Mouse (Mus musculus) thymus, adult 2 months (tissue): ENCODE results near the gene Txndc16. TPM values are rescaled to one million over a fixed set of nuclear protein-coding genes. Genes with fewer than 3 reads are reported as not detected.

Experiments used
- DNase-seq: peaks from one replicate; pipeline ENCODE4 v3.0.0; 2021
- H3K27ac ChIP-seq: fragments of 200-500 bp; 2 replicates; pipeline ENCODE4 v1.5.1; 2012; ENCODE audit warnings: low read length, control low read depth; ENCODE audit not compliant: control insufficient read depth, insufficient read depth
- H3K27me3 ChIP-seq: fragments of 200-500 bp; 2 replicates; pipeline ENCODE4 v1.6.1; 2012; ENCODE audit warnings: mild to moderate bottlenecking, low read length, moderate library complexity, mixed read lengths; ENCODE audit not compliant: control insufficient read depth, insufficient read depth
- H3K36me3 ChIP-seq: fragments of 200-500 bp; 2 replicates; pipeline ENCODE4 v1.6.1; 2012; ENCODE audit warnings: mild to moderate bottlenecking, low read length, moderate library complexity; ENCODE audit not compliant: control insufficient read depth, insufficient read depth
- H3K4me1 ChIP-seq: fragments of 200-500 bp; replicated peaks from 2 replicates; pipeline ENCODE4 v1.6.1; 2012; ENCODE audit warnings: low read length; ENCODE audit not compliant: control insufficient read depth, insufficient read depth
- H3K4me3 ChIP-seq: fragments of 200-500 bp; 2 replicates; pipeline ENCODE4 v1.5.1; 2012; ENCODE audit warnings: mild to moderate bottlenecking, low read length, control low read depth, moderate library complexity; ENCODE audit not compliant: control insufficient read depth, insufficient read depth
- CTCF ChIP-seq: fragments of 200-500 bp; IDR thresholded peaks from 2 replicates; pipeline ENCODE4 v1.5.1; 2012; ENCODE audit warnings: mild to moderate bottlenecking, control low read depth, low read length, moderate library complexity, borderline replicate concordance; ENCODE audit not compliant: control insufficient read depth, poor library complexity, insufficient read depth; ENCODE audit errors: extremely low read depth
- POLR2A ChIP-seq: fragments of 200-500 bp; IDR thresholded peaks from 2 replicates; pipeline ENCODE4 v1.6.1; 2012; ENCODE audit warnings: mild to moderate bottlenecking, low read length, control low read depth, moderate library complexity; ENCODE audit not compliant: control insufficient read depth, poor library complexity, insufficient read depth; ENCODE audit errors: extremely low read depth
- WGBS: fragments of 180-500 bp; shearing (Covaris S2); methylation state at CpG from one replicate; pipeline ENCODE4 v1.1.7; 2018; 5-methylcytosine and 5-hydroxymethylcytosine counted together
- polyA plus RNA-seq: library from polyadenylated mRNA; depleted of rRNA; stranded (reverse); fragments of >200 nt; gene quantifications from 2 replicates; pipeline ENCODE4 v1.2.3, GENCODE M21; 2012

Txndc16 gene
- polyA plus RNA-seq, 1 experiment, result 10.8 TPM

DNA sequence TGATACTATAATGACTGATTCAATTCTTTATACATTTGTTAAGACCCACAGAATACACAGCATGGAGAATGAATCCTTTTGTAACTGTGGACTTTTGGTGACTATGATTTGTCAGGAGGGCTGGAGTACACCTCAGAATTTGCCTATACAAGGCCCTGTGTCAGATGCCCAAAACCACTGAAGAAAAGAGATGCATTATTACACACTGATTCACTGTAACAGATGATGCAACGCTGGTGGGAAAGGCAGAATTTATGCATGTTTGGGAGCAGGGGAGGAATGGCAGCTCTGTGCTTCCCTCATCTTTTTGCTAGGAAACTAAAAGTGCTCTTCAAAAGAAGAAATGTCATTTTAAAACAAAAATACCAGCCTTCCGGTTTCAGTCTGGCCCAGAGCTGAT, 29.1 kb downstream of the Txndc16 start:
- H3K4me3 ChIP-seq, result no peak overlapping the region
- H3K27ac ChIP-seq, result no peak overlapping the region
- no peaks in the 10 kb centered on the region for H3K27me3 ChIP-seq
- 93% methylated on average over 2 of the region's 2 CpGs for WGBS
- H3K4me1 ChIP-seq, result no peaks in the 10 kb centered on the region
- TF ChIP-seq CTCF, result no peak
- H3K36me3 ChIP-seq, result no peaks in the 10 kb centered on the region; the same call in 1 of the 2 replicates
- DNase-seq, result no peak

DNA sequence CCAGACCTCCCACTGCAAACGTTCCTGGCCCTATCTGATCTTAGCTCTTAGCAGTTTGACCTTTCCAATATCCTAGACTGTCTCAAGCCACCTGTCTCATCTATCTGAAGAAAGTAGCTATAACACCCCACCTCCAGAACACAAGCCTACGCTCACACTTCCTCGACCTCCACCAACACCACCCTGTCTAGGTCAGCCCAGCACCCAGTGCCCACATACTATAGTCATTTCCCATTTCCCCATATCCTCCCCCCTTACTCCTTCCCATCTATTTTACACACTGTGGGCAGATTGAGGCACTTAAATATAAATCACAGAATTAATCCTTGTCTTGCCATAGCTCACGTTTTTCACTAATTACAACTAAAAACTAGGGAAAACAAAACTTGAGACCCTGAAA, 38.5 kb downstream of the Txndc16 start:
- peaks cover 4% of the 10 kb centered on the region; the same call in 1 of the 2 replicates for H3K36me3 ChIP-seq
- H3K27ac ChIP-seq, result no peak overlapping the region
- H3K27me3 ChIP-seq, result no peaks in the 10 kb centered on the region
- H3K4me1 ChIP-seq, result no peaks in the 10 kb centered on the region
- H3K4me3 ChIP-seq, result no peak overlapping the region
- no peak for DNase-seq
- 92% methylated on average over 4 of the region's 4 CpGs for WGBS
- TF ChIP-seq CTCF, result no peak
- no peak for TF ChIP-seq POLR2A

DNA sequence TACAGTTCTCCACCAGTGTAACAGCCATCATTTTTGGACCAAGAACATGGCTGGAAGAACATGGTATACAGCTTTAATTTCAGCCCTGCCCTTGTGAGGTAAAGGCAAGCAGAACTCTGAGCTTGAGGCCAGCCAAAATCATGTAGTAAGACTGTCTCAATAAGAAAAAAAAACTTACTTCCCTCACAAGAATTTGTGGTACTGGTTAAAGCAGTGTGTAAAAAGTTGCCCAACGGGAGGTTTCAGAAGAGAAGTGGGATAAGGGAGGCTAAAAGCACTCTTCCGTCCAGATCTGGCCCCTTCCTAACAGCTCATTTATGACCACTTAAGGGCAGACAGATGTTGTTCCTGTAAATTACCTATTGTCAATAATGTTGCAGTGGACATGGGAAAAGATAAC, 40.5 kb downstream of the Txndc16 start:
- 92% methylated on average over 2 of the region's 2 CpGs for WGBS
- H3K4me1 ChIP-seq, result no peaks in the 10 kb centered on the region
- no peak for TF ChIP-seq CTCF
- no peak for TF ChIP-seq POLR2A

DNA sequence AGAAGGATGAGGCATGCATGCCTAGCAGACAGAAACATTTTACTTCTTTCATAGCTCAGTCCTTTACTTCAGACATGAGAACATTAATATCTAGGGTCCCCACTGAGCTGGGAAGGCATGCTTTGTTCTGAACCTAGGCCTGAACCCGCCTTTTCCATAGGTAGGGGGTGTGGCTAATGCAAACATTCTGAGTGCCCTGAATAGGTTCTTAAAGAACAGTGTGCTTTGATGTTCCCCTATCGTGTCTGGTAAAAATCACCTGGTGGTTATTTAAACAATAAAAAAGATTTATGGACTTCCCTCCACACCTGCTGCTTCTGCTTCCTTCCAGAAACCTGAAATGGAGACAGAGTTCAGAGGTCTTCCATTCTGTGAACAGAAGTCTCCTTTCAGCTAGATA, 40.9 kb downstream of the Txndc16 start:
- no peak overlapping the region for H3K27ac ChIP-seq
- H3K4me3 ChIP-seq, result no peak overlapping the region
- WGBS, result 81% methylated on average over 2 of the region's 2 CpGs
- no peak for TF ChIP-seq POLR2A
- no peak for TF ChIP-seq CTCF
- no peak for DNase-seq
- no peaks in the 10 kb centered on the region for H3K27me3 ChIP-seq
- peaks cover 4% of the 10 kb centered on the region; the same call in 1 of the 2 replicates for H3K36me3 ChIP-seq
- H3K4me1 ChIP-seq, result no peaks in the 10 kb centered on the region

More for the DNA sequence above, 40.5 kb downstream of the Txndc16 start:
- Histone ChIP-seq H3K27me3 (no peaks in the 10 kb centered on the region), H3K27ac (no peak overlapping the region), H3K4me3 (no peak overlapping the region), H3K36me3 (peaks cover 4% of the 10 kb centered on the region; the same call in 1 of the 2 replicates)
- DNase-seq, result no peak

DNA sequence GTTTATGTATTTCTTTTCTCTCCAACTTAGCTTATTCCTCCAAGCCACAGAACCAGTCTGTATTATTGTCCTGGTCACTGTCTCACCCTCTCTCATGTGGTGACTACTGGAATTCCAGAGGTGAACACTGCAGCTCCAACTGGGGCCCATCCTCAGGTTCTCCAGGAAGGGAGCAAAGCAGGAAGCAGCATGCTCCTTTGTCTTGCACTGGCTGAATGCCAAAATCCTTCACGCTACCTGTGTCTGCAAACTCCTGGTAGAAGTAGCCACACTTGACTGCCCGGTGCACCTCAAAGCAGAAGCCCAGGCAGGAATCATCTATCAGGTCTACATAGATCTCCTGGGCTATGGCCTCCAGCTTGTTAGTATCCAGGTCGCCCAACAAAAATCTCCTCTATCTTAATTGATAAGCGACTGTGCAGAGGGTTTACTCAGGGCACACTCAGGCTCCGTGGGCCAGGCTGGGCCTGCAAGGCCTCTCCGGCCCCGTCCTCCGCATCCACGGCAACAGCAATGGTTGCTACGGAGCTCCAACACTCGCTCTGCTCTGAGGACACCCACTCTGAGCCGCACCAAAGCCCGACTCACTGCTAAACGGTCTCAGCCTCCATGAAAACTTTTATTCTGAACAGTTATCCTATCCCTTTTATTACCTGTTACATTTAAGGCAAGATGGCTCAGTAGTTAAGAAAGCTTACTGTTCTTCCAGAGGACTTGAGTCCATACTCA, 45.0 kb downstream of the Txndc16 start:
- DNase-seq, result no peak
- Histone ChIP-seq H3K4me3 (no peak overlapping the region), H3K27ac (no peak overlapping the region), H3K36me3 (no peaks in the 10 kb centered on the region; the same call in 1 of the 2 replicates), H3K4me1 (no peaks in the 10 kb centered on the region), H3K27me3 (no peaks in the 10 kb centered on the region)
- no peak for TF ChIP-seq POLR2A
- no peak for TF ChIP-seq CTCF
- WGBS, result 94% methylated on average over 14 of the region's 14 CpGs

DNA sequence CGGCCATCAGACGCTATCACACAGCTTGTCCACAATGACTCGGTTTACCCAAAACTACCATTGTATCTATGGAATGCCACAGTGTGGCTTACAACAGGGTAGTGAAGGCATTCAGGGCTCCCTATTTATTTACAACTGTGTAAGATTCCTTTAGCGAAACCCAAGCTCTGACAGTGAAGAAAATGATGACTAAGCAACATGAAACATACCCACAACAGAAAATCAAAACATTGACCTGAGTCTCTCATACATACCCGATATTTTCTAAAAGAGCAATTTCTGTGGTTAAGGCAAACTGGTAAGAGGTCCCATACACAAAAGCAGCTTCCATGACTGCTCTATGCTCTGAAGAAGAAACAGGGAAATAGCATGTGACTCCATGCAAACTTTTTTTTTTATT, 47.9 kb downstream of the Txndc16 start:
- H3K4me3 ChIP-seq, result no peak overlapping the region
- TF ChIP-seq CTCF (no peak), POLR2A (no peak)
- H3K4me1 ChIP-seq, result no peaks in the 10 kb centered on the region
- WGBS, result 94% methylated on average over 5 of the region's 5 CpGs
- H3K36me3 ChIP-seq, result peaks cover 3% of the 10 kb centered on the region; the same call in 1 of the 2 replicates
- no peak for DNase-seq
- no peaks in the 10 kb centered on the region for H3K27me3 ChIP-seq
- no peak overlapping the region for H3K27ac ChIP-seq
